Mouse (Mus musculus): Measurements from ENCODE around the gene Ubr2.

DNA sequence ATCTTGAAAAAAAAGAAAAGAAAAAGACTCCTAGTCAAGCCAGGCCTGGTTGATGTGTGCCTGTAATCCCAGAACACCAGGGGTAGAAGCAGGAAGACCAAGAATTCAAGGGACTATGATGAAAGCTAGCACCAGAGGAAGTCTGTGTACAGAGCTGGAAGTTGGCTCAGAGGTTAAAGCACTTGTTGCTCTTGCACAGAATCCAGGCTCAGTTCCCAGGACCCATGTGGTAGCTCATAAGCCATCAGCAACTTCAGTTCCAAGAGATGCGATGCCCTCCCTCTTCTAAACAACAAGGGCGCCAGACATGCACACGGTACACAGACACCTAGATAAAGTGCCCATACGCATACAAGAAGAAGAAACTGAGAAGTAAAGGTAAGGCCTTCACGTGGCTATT lies 8.0 kb downstream of the Ubr2 start:
- TF ChIP-seq CTCF (conservative IDR thresholded peaks at IDR 0.05; ENCODE audit: insufficient read depth, insufficient read length, low read depth, low read length) (no peak), POLR2A (IDR thresholded peaks at IDR 0.05; ENCODE audit: low read depth, low read length) (no peak)
